Mouse (Mus musculus) kidney, adult 2 months (tissue): ENCODE measurements around the gene Tas1r3.

Source experiments
- CTCF ChIP-seq: fragments of 200-500 bp; conservative IDR thresholded peaks from 2 replicates; pipeline ENCODE4 v1.5.1; 2011; ENCODE audit warnings: low read depth, mild to moderate bottlenecking, control low read depth, low read length, moderate library complexity, mixed read lengths; ENCODE audit not compliant: insufficient read depth, insufficient read length
- POLR2A ChIP-seq: fragments of 200-500 bp; IDR thresholded peaks from one replicate; pipeline ENCODE4 v1.6.1; 2011; ENCODE audit warnings: low read depth, low read length, control low read depth

GRCm38 (mm10) chr4:155848434-155849095 is 14.6 kb downstream of the Tas1r3 start:
- TF ChIP-seq CTCF (no peak), POLR2A (no peak)
